Mouse (Mus musculus): ENCODE measurements around the gene Fam129a. TPM values are rescaled to one million over a fixed set of nuclear protein-coding genes. Genes with fewer than 3 reads are reported as not detected.
"Not testable (repeated sequence)": the region's sequence is repeated elsewhere in the genome, so short reads cannot be mapped to it uniquely, and the experiment has no call there.

The Fam129a gene
- polyA plus RNA-seq, 1 experiment from 2014 or later = 2.5 TPM

DNA sequence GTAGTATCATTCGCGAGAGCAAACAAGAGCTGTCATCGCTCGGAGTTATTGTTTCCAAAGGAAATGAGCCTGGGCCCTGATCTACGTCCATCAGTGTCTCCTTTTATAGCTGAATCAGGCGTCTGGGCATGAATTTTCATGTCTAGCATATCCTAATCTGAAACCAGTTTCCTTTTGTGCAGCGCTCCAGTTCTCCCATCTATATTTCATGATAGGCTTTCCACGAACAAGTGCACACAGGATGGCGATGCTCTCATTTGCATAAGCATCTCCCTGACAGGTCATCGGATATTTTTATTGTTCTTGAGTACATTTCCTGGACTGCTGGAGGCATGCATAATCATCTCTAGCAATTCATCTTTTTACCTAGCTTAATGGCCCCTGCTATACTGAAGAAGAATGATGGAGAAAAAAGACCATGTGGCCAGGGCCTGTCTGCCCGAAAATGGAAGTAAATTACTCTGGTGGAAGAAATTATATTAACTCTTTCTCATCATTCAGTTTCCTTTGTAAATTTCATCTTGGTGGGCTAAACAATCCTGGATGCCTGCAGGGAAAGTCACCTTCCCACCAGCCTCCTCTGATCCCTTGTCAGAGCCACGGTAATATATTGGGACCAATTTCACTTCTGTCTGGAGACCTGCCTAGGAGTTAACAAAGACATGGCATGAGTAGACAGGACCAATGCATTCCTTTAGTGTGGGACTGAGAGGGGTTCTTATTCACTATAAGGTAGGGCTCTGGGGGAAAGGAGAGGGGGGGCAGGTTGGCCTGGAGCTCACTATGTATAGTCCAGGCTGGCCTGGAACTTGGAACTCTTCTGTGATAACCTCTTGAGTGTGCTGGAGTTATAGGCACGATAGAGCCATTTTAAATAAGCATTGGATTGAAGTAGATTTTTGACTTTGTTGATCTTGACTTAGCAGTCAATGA, 21.4 kb downstream of the Fam129a start:
- H3K9me3 ChIP-seq = no peaks in the 10 kb centered on the region
- H3K4me1 ChIP-seq (replicated peaks) = peaks cover 17% of the 10 kb centered on the region; the same call in 1 of the 2 replicates
- no peak overlapping the region for H3K4me2 ChIP-seq
- no peaks in the 10 kb centered on the region for H3K27me3 ChIP-seq
- WGBS = 49% methylated on average over 13 of the region's 13 CpGs
- H3K4me3 ChIP-seq = no peak overlapping the region
- no peak overlapping the region for H3K9ac ChIP-seq
- peak; percentile 79 for ATAC-seq (ENCODE audit: low FRiP score)
- H3K36me3 ChIP-seq = no peaks in the 10 kb centered on the region
- H3K27ac ChIP-seq = peak overlapping the region; percentile 83

DNA sequence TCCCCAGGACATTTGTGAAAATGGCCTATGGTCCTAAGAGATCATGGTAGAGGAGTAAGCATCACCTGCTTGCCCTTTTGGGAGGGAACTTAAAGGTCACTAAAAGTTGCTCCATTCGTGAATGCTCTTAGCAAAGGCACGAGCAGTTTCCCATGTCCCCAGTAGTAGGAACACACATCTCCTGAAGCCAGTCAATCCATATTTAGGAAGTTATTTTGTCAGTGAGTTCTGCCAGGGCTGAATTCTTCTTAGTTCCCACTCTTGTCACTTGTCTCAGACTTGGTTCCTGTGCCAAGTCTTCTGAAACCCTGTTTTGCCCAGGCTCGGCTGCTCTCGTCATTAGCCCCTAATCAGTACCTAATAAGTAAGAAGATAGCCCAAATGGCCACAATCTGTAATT, 23.9 kb downstream of the Fam129a start:
- Histone ChIP-seq H3K9me3 (no peaks in the 10 kb centered on the region), H3K4me2 (no peak overlapping the region), H3K4me1 (replicated peaks) (peaks cover 17% of the 10 kb centered on the region; the same call in 1 of the 2 replicates), H3K36me3 (no peaks in the 10 kb centered on the region), H3K27me3 (no peaks in the 10 kb centered on the region), H3K9ac (no peak overlapping the region), H3K4me3 (no peak overlapping the region), H3K27ac (no peak overlapping the region)
- WGBS = 89% methylated on average over 4 of the region's 4 CpGs
- ATAC-seq (ENCODE audit: low FRiP score) = no peak

DNA sequence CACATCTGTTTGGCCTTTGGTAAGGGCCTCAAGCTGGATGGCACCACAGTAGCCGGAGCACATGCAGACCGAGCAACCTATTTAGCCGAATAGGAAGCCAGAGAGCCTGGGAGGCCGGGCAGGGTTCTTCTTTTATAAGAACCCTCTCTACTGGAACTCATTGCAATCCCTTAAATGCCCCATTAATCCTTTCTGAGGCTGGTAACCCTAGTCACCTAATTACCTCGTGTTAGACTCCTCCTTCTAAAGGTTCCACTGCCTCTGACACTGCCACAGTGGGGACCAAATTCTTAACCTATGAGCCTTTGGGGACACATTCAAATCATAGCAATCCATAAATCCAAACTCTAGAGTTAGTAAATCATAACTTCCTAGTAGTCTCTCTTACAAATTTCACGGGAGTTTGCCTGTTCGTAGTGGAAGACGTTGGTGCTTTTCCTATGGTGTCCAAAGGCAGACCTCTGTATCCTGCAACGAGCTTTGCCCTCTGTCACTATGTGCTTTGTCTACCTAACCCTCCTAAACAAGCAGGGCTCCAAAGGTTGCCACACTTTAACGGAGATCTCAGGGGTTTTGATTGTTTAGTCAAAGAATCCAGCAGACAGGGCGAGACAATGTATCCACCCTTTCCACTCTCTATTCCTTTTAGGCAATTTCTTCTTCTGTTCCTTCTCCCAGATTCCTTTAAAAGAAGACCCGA, 24.8 kb downstream of the Fam129a start:
- Histone ChIP-seq H3K9ac (no peak overlapping the region), H3K4me1 (replicated peaks) (peaks cover 17% of the 10 kb centered on the region; the same call in 1 of the 2 replicates), H3K27me3 (no peaks in the 10 kb centered on the region), H3K4me3 (no peak overlapping the region), H3K9me3 (no peaks in the 10 kb centered on the region), H3K4me2 (no peak overlapping the region), H3K36me3 (no peaks in the 10 kb centered on the region), H3K27ac (no peak overlapping the region)
- WGBS = 52% methylated on average over 12 of the region's 12 CpGs
- ATAC-seq (ENCODE audit: low FRiP score) = no peak

DNA sequence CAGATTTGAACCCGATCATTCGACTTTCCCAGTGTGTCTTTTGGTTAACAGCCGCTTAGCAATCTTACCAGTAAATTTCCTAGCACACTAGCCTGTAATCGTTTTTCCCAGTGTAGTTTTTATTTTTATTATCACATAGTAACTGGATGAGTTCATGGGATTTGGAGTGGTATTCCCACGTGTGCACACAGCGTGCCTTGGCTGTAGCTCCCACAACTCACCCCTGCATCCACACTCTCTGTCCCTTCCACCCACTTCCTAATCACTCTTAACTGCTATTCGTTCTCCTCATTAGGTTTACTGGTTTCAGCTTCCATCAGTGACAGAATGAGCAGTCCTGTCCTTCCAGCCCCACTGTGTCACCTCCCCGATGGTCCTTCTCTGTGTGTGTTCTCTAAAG, 25.6 kb downstream of the Fam129a start:
- ATAC-seq (ENCODE audit: low FRiP score) = no peak
- WGBS = 69% methylated on average over 8 of the region's 8 CpGs

DNA sequence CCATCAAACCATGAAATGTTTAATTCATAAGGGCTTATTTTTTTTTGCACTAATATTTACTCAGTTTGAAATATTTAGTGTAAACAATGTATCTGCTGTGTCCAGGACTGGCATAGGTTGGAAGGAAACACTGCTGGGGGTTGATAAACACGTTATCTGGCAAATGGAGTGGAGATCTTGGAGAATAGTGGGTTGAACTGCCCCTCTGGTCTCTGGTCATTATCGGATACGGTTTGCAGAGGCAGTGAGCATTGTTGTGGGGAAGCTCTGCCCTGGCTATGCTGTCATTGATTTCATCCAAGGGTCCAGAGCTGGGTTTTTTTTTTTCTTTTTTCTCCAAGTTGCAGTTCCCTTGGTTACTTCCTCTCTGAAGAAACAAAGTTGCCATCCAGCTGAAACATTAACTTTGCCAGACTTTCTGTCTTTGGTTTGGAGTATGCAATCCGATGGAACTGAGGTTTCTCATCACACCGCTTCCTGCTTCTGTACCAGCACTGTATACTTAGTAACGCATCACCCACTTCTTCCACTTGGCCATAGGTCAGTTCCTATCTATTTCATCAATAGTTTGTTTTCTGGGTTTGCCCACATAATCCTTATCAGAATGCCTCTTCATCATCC, 26.8 kb downstream of the Fam129a start:
- ATAC-seq (ENCODE audit: low FRiP score) = no peak
- H3K36me3 ChIP-seq = no peaks in the 10 kb centered on the region
- 83% methylated on average over 6 of the region's 6 CpGs for WGBS

More for the DNA sequence above, 25.6 kb downstream of the Fam129a start:
- Histone ChIP-seq H3K27me3 (no peaks in the 10 kb centered on the region), H3K27ac (no peak overlapping the region), H3K9me3 (no peaks in the 10 kb centered on the region), H3K4me3 (no peak overlapping the region), H3K4me1 (replicated peaks) (peaks cover 15% of the 10 kb centered on the region; the same call in 1 of the 2 replicates), H3K4me2 (no peak overlapping the region), H3K9ac (no peak overlapping the region), H3K36me3 (no peaks in the 10 kb centered on the region)

DNA sequence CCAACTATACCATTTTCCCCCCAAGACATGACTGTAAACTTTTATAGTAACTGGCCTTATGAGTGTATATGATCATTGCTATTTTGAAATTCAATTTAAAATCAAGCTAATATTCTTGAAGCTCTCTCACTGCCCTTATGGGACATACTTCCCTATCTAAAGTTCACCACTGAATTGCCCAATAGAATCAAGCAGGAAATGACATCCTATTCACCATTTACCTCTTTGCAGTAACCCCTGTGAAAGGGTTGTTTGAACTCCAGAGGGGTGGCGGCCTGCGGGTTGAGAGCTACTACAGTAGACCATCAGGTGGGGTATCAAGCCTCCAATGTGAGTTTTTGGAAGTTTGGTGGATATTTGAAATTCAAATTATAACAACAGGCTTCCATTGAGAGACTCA, 27.9 kb downstream of the Fam129a start:
- Histone ChIP-seq H3K4me2 (no peak overlapping the region), H3K9me3 (no peaks in the 10 kb centered on the region), H3K36me3 (no peaks in the 10 kb centered on the region), H3K27me3 (no peaks in the 10 kb centered on the region), H3K9ac (no peak overlapping the region), H3K4me1 (replicated peaks) (peaks cover 3% of the 10 kb centered on the region; the same call in 1 of the 2 replicates), H3K4me3 (no peak overlapping the region), H3K27ac (no peak overlapping the region)
- 97% methylated on average over 2 of the region's 2 CpGs for WGBS
- no peak for ATAC-seq (ENCODE audit: low FRiP score)

More for the DNA sequence above, 26.8 kb downstream of the Fam129a start:
- Histone ChIP-seq H3K9ac (no peak overlapping the region), H3K9me3 (no peaks in the 10 kb centered on the region), H3K27me3 (no peaks in the 10 kb centered on the region), H3K4me3 (no peak overlapping the region), H3K4me1 (replicated peaks) (peaks cover 3% of the 10 kb centered on the region; the same call in 1 of the 2 replicates), H3K27ac (no peak overlapping the region), H3K4me2 (no peak overlapping the region)

DNA sequence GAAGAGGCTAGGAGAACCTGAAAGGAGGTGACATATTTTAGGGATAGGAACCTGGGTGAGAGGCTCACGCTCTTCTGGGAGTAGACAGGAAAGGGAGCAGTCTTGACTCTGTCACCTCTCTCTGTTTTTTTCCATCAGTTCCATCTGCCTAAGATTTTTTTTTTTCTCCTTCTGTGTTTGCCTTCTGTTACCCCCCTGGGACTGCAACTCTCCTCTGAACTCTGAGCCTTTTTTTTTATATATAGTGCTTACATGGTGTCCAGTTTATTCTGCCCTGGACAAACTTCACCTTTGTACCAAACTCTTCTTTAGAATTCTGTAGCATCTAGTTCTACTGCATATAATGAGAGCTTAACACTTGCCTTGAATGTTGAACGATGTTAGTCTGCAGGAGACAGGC, 33.3 kb downstream of the Fam129a start:
- no peak for ATAC-seq (ENCODE audit: low FRiP score)
- 85% methylated on average over 2 of the region's 2 CpGs for WGBS

DNA sequence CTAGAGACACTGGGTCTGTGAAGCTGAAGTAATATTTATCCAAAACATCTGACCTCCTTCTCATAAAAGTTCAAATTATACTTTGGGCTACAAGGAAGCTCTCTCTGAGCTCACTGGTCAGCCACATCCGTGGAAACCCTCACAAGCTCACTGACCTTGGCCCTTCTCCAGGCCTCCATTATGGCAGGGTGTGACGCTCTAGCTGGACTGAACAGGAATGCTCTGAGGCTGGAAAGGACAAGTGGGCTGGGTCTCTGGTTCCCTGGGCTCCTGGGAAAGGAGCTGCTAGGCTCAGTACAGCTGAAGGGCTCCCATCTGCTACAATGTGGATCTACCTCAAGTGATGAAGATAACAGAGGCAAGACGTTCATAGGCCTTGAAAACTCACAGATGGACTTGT, 37.0 kb downstream of the Fam129a start:
- H3K27ac ChIP-seq; H3K4me1 ChIP-seq (replicated peaks); H3K36me3 ChIP-seq; H3K4me3 ChIP-seq; H3K9me3 ChIP-seq; H3K27me3 ChIP-seq; H3K4me2 ChIP-seq; ATAC-seq (ENCODE audit: low FRiP score); H3K9ac ChIP-seq: not testable (repeated sequence)
- WGBS = 84% methylated on average over 3 of the region's 3 CpGs

More for the DNA sequence above, 33.3 kb downstream of the Fam129a start:
- Histone ChIP-seq H3K9ac (no peak overlapping the region), H3K4me2 (no peak overlapping the region), H3K9me3 (no peaks in the 10 kb centered on the region), H3K36me3 (no peaks in the 10 kb centered on the region), H3K27me3 (no peaks in the 10 kb centered on the region), H3K4me3 (no peak overlapping the region), H3K4me1 (replicated peaks) (no peaks in the 10 kb centered on the region; the same call in 1 of the 2 replicates), H3K27ac (no peak overlapping the region)

DNA sequence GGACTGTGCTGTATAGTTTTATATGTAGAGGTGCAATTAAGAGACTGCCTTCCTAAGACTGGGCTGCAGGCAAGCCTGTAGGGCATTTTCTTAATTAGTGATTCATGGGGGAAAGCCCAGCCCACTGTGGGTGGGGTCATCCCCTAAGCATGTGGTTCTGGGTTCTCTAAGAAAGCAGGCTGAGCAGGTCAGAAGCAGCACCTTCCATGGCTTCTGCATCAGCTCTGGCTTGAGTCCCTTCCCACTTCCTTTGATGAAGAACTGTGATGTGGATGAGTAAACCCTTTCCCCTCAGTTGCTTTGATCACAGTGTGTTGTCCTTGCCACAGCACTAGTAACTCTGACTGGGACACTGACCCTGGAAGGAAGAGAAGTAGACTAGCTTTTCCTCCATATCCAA, 39.6 kb downstream of the Fam129a start:
- no peak overlapping the region for H3K9ac ChIP-seq
- no peaks in the 10 kb centered on the region for H3K9me3 ChIP-seq
- H3K36me3 ChIP-seq = no peaks in the 10 kb centered on the region
- H3K4me2 ChIP-seq = no peak overlapping the region
- no peaks in the 10 kb centered on the region for H3K27me3 ChIP-seq
- no peak overlapping the region for H3K27ac ChIP-seq
- no peak for ATAC-seq (ENCODE audit: low FRiP score)
- H3K4me1 ChIP-seq (replicated peaks) = no peaks in the 10 kb centered on the region
- H3K4me3 ChIP-seq = no peak overlapping the region

DNA sequence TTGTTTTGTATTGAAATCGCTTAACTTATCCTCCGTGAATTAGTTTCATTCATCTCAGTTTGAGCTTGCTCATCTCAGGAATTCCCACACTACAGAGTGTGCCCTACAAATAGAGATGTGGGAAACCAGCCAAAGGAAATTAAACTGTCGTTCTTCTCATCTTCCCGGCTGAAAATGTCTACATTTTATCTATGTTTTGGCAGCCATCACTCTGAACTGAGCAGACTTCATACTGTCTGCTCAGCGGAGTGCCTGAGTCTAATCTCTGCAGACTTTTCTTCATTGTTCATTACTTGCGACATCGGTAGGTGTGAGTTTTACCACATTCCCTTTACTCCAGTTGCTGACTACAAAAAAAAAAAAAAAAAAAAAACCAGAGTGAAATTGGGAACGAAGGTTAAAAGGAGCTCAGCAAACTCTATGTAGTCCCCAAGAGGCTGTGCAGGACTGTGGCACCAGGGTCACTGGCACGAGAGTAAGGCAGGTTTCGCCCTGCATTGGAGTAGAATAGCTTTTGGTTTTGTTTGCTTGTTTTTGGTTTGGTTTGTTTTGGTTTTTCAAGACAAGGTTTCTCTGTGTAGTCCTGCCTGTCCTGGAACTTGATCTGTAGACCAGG, 43.4 kb downstream of the Fam129a start:
- Histone ChIP-seq H3K4me3 (no peak overlapping the region), H3K27ac (no peak overlapping the region), H3K4me2 (no peak overlapping the region), H3K36me3 (no peaks in the 10 kb centered on the region), H3K27me3 (no peaks in the 10 kb centered on the region), H3K9ac (no peak overlapping the region), H3K4me1 (replicated peaks) (peaks cover 7% of the 10 kb centered on the region), H3K9me3 (no peaks in the 10 kb centered on the region)
- WGBS = 81% methylated on average over 10 of the region's 10 CpGs
- no peak for ATAC-seq (ENCODE audit: low FRiP score)

DNA sequence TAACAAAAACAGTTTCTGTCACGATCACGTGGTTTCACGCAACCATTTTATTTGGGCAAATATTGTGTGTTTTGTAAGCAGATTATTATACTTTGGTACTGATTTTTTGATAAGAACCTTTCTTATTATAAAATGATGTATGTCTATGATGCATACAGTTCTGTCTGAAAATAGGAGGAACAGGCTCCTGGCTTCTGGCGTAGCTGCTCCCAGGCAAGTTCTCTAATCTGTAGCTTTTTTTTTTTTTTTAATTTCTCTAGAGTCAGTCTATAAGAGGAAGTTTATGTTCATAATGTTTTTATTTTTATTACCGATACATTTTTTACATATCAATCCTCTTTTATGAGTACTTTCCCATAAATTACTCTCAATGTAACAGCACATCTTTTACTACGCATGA, 44.6 kb downstream of the Fam129a start:
- Histone ChIP-seq H3K27me3 (no peaks in the 10 kb centered on the region), H3K4me1 (replicated peaks) (peaks cover 10% of the 10 kb centered on the region), H3K27ac (no peak overlapping the region), H3K36me3 (no peaks in the 10 kb centered on the region), H3K4me3 (no peak overlapping the region), H3K9ac (no peak overlapping the region), H3K9me3 (no peaks in the 10 kb centered on the region), H3K4me2 (no peak overlapping the region)
- ATAC-seq (ENCODE audit: low FRiP score) = no peak
- WGBS = 94% methylated on average over 6 of the region's 6 CpGs
